Mouse (Mus musculus) natural killer cell, adult 2 months (primary cell): ENCODE results near the gene Kcnq1.

ENCODE experiments used
- DNase-seq, 2 experiments: peaks; one replicate each; pipeline ENCODE4 v3.0.0; 2022; ENCODE audit warnings: low spot score in 2 of 2

Kcnq1 gene

GRCm38 (mm10) chr7:143181311-143181710, 75.1 kb downstream of the Kcnq1 start:
- no peak for DNase-seq

- DNase-seq = no peak
Measured at GRCm38 (mm10) chr7:143185506-143185905, 79.3 kb downstream of the Kcnq1 start.

GRCm38 (mm10) chr7:143186378-143186777, 80.2 kb downstream of the Kcnq1 start:
- no peak for DNase-seq

- DNase-seq = no peak
Measured at GRCm38 (mm10) chr7:143187181-143187580, 81.0 kb downstream of the Kcnq1 start.

- no peak for DNase-seq
Measured at GRCm38 (mm10) chr7:143188589-143188988, 82.4 kb downstream of the Kcnq1 start.

GRCm38 (mm10) chr7:143189965-143190722, 84.0 kb downstream of the Kcnq1 start:
- no peak for DNase-seq

- no peak for DNase-seq
Measured at GRCm38 (mm10) chr7:143190911-143191310, 84.7 kb downstream of the Kcnq1 start.

- DNase-seq = no peak
Measured at GRCm38 (mm10) chr7:143192392-143192791, 86.2 kb downstream of the Kcnq1 start.

GRCm38 (mm10) chr7:143194064-143194463, 87.9 kb downstream of the Kcnq1 start:
- no peak for DNase-seq

- no peak for DNase-seq
Measured at GRCm38 (mm10) chr7:143197951-143198440, 91.8 kb downstream of the Kcnq1 start.

GRCm38 (mm10) chr7:143198443-143198842, 92.3 kb downstream of the Kcnq1 start:
- DNase-seq = no peak

- DNase-seq = no peak
Measured at GRCm38 (mm10) chr7:143201255-143201654, 95.1 kb downstream of the Kcnq1 start.

GRCm38 (mm10) chr7:143203897-143204296, 97.7 kb downstream of the Kcnq1 start:
- DNase-seq = no peak

GRCm38 (mm10) chr7:143207044-143207443, 100.9 kb downstream of the Kcnq1 start:
- no peak for DNase-seq

GRCm38 (mm10) chr7:143210796-143211195, 104.6 kb downstream of the Kcnq1 start:
- no peak for DNase-seq

GRCm38 (mm10) chr7:143251206-143251605, 145.0 kb downstream of the Kcnq1 start:
- DNase-seq = no peak

- DNase-seq = no peak
Measured at GRCm38 (mm10) chr7:143253126-143253871, 147.1 kb downstream of the Kcnq1 start.

- DNase-seq = no peak
Measured at GRCm38 (mm10) chr7:143254901-143255300, 148.7 kb downstream of the Kcnq1 start.

GRCm38 (mm10) chr7:143261246-143261645, 155.1 kb downstream of the Kcnq1 start:
- no peak for DNase-seq

- no peak for DNase-seq
Measured at GRCm38 (mm10) chr7:143263557-143263956, 157.4 kb downstream of the Kcnq1 start.

GRCm38 (mm10) chr7:143263966-143264365, 157.8 kb downstream of the Kcnq1 start:
- DNase-seq = no peak

- no peak for DNase-seq
Measured at GRCm38 (mm10) chr7:143265386-143265785, 159.2 kb downstream of the Kcnq1 start.
